Mouse (Mus musculus) erythroblast, embryonic 14.5 days (primary cell): Measurements from ENCODE around the gene Gpr65. TPM values are rescaled to one million over a fixed set of nuclear protein-coding genes. Genes with fewer than 3 reads are reported as not detected.

Experiments used
- H3K27me3 ChIP-seq: 2 replicates; pipeline ENCODE4 v1.6.1; 2012; ENCODE audit warnings: inconsistent platforms; ENCODE audit not compliant: control insufficient read depth
- H3K36me3 ChIP-seq: 2 replicates; pipeline ENCODE4 v1.6.1; 2012; ENCODE audit warnings: mild to moderate bottlenecking, inconsistent platforms; ENCODE audit not compliant: control insufficient read depth
- H3K4me1 ChIP-seq: 2 replicates; pipeline ENCODE4 v1.6.1; 2012; ENCODE audit warnings: inconsistent platforms; ENCODE audit not compliant: control insufficient read depth
- H3K4me3 ChIP-seq: replicated peaks from 2 replicates; pipeline ENCODE3; 2012; ENCODE audit warnings: moderate library complexity, mild to moderate bottlenecking, inconsistent platforms
- H3K9me3 ChIP-seq: 2 replicates; pipeline ENCODE4 v1.6.1; 2012; ENCODE audit warnings: low read length, inconsistent platforms, mixed read lengths; ENCODE audit not compliant: control insufficient read depth
- GATA1 ChIP-seq: IDR thresholded peaks from 2 replicates; pipeline ENCODE4 v1.6.1; 2012; ENCODE audit warnings: low read length, inconsistent platforms, mixed read lengths
- TAL1 ChIP-seq: IDR thresholded peaks from 3 replicates; pipeline ENCODE4 v1.6.1; 2012; ENCODE audit warnings: low read length, inconsistent platforms, mixed read lengths
- polyA plus RNA-seq: library from polyadenylated mRNA; stranded (reverse); fragments of >175 nt; gene quantifications from 2 replicates; pipeline ENCODE4 v1.2.3, GENCODE M21; 2012

Gpr65 gene
- polyA plus RNA-seq, 1 experiment = not detected

DNA sequence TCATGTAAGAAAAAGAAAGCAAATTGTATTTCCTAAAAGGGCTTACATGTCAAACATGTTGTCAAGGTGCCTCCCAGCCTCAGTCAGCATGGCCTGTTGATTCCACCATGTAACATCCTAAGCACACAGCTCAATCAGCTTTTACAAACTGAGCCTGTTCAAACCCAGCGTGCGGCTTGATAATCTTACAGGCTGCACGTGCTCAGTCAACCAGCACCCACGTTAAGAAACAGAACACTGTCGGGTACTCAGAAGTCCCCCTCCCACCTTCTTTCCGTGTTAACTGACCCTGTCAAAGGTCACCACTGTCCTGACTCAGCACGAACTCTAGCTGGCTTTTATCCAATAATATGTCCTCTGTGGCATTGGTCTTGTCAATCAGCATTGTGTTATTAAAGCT, 4.0 kb downstream of the Gpr65 start:
- H3K4me1 ChIP-seq = no peaks in the 10 kb centered on the region
- peaks cover 6% of the 10 kb centered on the region for H3K27me3 ChIP-seq
- no peak for TF ChIP-seq TAL1
- no peak for TF ChIP-seq GATA1
- no peaks in the 10 kb centered on the region for H3K36me3 ChIP-seq
- no peak overlapping the region for H3K4me3 ChIP-seq
- H3K9me3 ChIP-seq = no peaks in the 10 kb centered on the region

DNA sequence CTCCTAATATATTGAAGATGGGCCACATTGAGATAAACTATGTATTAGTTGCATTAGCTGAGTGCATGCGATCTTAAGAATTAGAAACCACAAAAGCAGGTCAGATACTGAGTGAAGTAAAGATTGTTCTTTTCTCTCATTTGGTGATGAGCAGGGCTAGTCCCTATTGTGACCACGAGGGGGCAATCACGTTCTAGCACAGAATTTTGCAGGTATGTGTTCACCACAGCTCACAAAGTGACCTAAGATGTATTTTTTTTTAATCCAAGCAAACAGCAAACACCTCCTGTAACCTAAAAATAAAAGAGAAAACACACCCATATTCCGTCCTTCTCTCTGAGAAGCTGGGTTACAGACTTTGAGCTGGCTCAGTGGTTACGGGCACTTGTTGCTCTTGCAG, 12.1 kb downstream of the Gpr65 start:
- H3K4me1 ChIP-seq = no peaks in the 10 kb centered on the region

DNA sequence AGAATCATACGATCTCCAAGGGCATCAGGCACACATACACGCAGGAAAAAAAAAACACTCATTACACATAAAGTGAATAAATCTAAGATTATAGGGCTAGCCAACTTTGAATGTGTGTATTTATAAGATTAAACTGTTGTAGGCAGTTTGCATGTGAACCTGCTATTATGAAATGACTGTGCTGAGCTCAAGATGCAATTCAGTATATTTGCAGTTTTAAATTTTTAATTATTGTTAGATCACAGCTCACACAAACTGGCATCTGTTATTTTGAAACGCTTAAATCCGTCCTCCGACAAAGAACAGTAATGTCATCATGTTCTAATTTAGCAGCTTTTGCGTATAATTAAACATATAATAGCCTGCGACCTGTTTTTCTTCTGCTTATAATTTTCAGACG, 12.6 kb downstream of the Gpr65 start:
- TF ChIP-seq GATA1 (no peak), TAL1 (no peak)
- H3K36me3 ChIP-seq = no peaks in the 10 kb centered on the region

More for the DNA sequence above, 12.1 kb downstream of the Gpr65 start:
- Histone ChIP-seq H3K9me3 (no peaks in the 10 kb centered on the region), H3K27me3 (no peaks in the 10 kb centered on the region), H3K36me3 (no peaks in the 10 kb centered on the region), H3K4me3 (no peak overlapping the region)
- TF ChIP-seq GATA1 (no peak), TAL1 (no peak)

DNA sequence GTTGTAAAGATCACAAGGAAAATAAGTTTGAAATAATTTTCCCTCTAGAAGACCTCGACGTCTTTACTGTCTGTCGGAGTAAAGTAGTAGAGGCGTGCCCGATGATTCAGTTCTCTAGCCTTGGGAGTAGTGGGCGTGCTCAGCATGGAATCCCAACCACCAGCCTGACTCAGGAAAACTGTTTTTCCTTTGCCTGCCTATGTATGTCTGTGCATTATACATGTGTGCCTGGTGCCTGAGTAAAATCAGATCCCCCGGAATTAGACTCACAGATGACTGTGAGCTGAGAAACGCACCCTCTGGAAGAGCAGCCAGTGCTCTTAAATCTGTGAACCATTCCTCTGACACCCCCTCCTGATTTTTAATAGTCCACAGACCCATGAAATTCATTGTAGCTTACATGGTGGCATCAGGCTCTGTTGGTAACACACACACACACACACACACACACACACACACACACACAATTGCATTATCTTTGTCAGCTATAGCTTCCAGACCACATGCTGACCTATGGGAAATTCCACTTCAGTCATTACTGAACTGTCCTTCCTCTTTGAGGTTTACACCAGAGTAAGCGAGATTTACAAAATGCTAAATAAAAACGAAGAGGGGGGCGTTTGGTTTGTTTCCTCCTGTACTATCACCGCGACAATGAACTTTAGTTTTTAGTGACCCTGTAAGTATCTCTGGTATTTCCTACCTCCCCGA, 14.5 kb downstream of the Gpr65 start:
- H3K4me1 ChIP-seq = no peaks in the 10 kb centered on the region
- no peaks in the 10 kb centered on the region for H3K36me3 ChIP-seq
- H3K27me3 ChIP-seq = no peaks in the 10 kb centered on the region
- no peak for TF ChIP-seq GATA1
- TF ChIP-seq TAL1 = no peak
- no peaks in the 10 kb centered on the region for H3K9me3 ChIP-seq
- H3K4me3 ChIP-seq = no peak overlapping the region

More for the DNA sequence above, 12.6 kb downstream of the Gpr65 start:
- Histone ChIP-seq H3K4me3 (no peak overlapping the region), H3K27me3 (no peaks in the 10 kb centered on the region), H3K4me1 (no peaks in the 10 kb centered on the region), H3K9me3 (no peaks in the 10 kb centered on the region)

DNA sequence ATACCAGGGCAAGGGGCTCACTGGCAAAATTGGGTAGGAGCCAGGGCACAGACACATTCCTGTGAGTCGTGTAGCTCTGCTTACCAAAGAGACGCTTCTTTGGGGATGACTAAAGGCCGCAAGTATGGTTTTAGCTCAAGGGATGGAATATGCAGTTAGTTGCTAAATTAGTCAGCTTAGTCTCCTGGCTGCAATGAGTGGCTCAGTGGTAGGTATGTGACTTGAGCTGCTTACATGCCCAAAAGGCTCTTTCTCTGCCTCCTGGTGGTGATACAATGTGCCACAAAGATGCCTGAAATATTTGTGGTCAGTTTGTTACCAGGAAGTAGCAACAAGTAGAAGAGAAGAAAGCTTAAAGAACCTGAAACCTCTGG, 15.0 kb downstream of the Gpr65 start:
- TF ChIP-seq GATA1 (no peak), TAL1 (no peak)
- Histone ChIP-seq H3K4me1 (no peaks in the 10 kb centered on the region), H3K9me3 (no peaks in the 10 kb centered on the region), H3K27me3 (no peaks in the 10 kb centered on the region), H3K36me3 (no peaks in the 10 kb centered on the region), H3K4me3 (no peak overlapping the region)

DNA sequence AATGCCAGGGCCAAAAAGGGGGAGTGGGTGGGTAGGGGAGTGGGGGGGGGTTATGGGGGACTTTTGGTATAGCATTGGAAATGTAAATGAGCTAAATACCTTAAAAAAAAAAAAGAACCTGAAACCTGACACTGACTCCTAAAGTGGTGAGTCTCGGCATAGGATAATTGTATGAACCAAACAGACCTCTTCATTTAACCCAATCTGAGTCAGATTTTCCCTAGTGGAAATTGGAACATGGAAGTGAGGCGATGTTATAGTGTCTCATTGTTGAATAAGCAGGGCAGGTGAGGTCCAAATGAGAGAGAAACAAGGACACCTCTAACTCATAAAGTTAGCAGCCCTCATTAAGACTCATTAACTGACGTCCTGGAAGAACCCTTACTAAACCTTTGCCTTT, 16.0 kb downstream of the Gpr65 start:
- Histone ChIP-seq H3K36me3 (no peaks in the 10 kb centered on the region), H3K9me3 (no peaks in the 10 kb centered on the region), H3K4me1 (no peaks in the 10 kb centered on the region), H3K27me3 (no peaks in the 10 kb centered on the region), H3K4me3 (no peak overlapping the region)
- TF ChIP-seq TAL1 = no peak
- TF ChIP-seq GATA1 = no peak

DNA sequence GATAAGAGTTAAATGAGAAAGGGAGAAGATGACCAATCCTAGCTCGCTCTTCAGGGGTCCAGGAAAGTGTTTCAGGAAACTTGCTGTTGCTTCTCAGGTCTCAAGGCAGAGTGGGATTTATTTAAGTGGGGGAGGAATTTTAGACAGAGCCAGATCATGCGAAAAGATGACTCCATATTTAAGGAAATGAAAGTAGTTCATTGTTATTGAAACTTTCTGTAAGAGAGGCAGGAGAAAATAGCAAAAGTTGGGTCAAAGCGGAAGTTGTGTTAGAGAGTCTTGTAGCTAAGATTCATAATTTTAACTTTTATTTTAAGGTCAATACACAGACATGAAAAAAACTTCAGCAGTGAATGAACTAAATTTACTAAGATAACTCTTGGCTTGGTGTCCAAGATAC, 22.0 kb downstream of the Gpr65 start:
- no peaks in the 10 kb centered on the region for H3K36me3 ChIP-seq
- H3K4me1 ChIP-seq = no peaks in the 10 kb centered on the region
- H3K4me3 ChIP-seq = no peak overlapping the region
- no peaks in the 10 kb centered on the region for H3K27me3 ChIP-seq
- no peak for TF ChIP-seq TAL1
- TF ChIP-seq GATA1 = no peak
- H3K9me3 ChIP-seq = no peaks in the 10 kb centered on the region

DNA sequence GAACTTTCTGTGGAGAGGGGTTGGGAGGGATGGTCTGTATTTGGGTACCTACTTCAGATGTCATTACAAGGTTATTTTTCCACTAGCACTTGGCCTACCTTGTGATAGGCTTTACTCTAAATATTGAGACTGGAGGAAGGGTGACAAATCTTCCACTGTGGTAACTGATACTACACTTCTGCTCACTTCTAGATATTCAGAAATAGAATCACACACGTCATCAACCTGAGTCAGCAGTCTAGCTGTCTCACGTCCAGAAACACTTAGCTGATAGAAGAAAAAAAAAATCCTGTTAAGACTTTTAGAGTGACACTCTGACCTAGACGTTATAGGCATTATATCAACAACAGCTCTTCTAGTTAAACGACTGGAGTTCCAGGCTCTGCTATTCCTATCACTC, 23.8 kb downstream of the Gpr65 start:
- H3K36me3 ChIP-seq = no peaks in the 10 kb centered on the region
- H3K4me3 ChIP-seq = no peak overlapping the region
- no peaks in the 10 kb centered on the region for H3K27me3 ChIP-seq
- no peaks in the 10 kb centered on the region for H3K4me1 ChIP-seq
- no peaks in the 10 kb centered on the region for H3K9me3 ChIP-seq
- TF ChIP-seq TAL1 = no peak

DNA sequence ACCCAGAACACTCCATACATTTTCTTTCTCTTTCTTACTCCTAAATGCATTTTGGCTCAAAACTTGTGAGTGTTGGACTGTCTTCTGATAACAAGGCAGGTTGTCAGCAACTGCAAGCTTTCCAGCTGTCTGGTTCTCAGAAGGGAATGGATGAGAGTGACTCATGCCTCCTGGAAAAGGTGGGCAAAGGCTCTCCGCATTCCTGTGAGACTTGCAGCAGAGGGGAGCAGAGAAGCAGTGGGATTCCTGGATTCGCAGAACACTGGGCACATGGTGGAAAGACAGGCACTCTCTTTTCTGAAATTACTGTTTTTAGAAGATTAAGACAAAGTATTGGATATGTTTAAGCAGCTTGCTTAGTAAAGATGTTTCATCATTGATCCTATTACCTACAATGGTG, 25.8 kb downstream of the Gpr65 start:
- Histone ChIP-seq H3K9me3 (no peaks in the 10 kb centered on the region), H3K4me1 (no peaks in the 10 kb centered on the region), H3K27me3 (no peaks in the 10 kb centered on the region), H3K4me3 (no peak overlapping the region), H3K36me3 (no peaks in the 10 kb centered on the region)
- TF ChIP-seq GATA1 (no peak), TAL1 (no peak)

DNA sequence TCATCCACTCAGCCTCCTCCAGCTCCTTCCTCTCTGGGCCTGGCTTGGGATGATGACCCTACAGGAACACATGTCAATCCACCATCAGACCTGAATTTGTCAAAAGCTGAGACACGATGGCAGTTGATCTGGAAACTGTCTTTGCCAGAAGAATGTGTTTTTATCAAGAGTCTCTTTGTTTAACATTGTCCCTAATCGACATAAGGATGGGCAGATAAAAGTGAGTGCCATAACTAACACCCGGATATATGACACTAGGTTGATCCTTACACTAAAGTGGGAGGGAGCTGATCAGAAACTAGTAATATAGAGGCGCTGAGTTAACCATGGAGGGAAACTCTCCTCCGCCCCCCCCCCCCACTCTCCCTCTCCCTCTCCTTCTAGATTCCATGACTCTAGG, 33.5 kb downstream of the Gpr65 start:
- TF ChIP-seq TAL1 (no peak), GATA1 (no peak)
- H3K4me1 ChIP-seq = no peaks in the 10 kb centered on the region
- H3K36me3 ChIP-seq = no peaks in the 10 kb centered on the region
- no peaks in the 10 kb centered on the region for H3K27me3 ChIP-seq
- H3K4me3 ChIP-seq = no peak overlapping the region
- no peaks in the 10 kb centered on the region for H3K9me3 ChIP-seq
